Mouse (Mus musculus) neutrophil, adult 5-6 weeks (primary cell): ENCODE data around the gene Muc13. TPM values are rescaled to one million over a fixed set of nuclear protein-coding genes. Genes with fewer than 3 reads are reported as not detected.

ENCODE experiments used
- ATAC-seq: fragments of 151-379, 151-347 bp; 2 replicates; pipeline ENCODE4 v1.8.0; 2017; ENCODE audit warnings: mild to moderate bottlenecking, moderate TSS enrichment; ENCODE audit not compliant: insufficient number of reproducible peaks, poor library complexity, low FRiP score, severe bottlenecking; ENCODE audit errors: extremely low read depth
- total RNA-seq: library from RNA; stranded (forward); fragments of 200-1000 nt; gene quantifications from 2 replicates; pipeline ENCODE4 v1.2.3, GENCODE M21; 2017

The Muc13 gene
- total RNA-seq: 0.37 and 0.81 TPM in 2 replicates

GRCm38 (mm10) chr16:33793846-33794791 is at the start of gene Muc13:
Muc13 (plus strand) TSS chr16:33794037.
- no peak for ATAC-seq

DNA sequence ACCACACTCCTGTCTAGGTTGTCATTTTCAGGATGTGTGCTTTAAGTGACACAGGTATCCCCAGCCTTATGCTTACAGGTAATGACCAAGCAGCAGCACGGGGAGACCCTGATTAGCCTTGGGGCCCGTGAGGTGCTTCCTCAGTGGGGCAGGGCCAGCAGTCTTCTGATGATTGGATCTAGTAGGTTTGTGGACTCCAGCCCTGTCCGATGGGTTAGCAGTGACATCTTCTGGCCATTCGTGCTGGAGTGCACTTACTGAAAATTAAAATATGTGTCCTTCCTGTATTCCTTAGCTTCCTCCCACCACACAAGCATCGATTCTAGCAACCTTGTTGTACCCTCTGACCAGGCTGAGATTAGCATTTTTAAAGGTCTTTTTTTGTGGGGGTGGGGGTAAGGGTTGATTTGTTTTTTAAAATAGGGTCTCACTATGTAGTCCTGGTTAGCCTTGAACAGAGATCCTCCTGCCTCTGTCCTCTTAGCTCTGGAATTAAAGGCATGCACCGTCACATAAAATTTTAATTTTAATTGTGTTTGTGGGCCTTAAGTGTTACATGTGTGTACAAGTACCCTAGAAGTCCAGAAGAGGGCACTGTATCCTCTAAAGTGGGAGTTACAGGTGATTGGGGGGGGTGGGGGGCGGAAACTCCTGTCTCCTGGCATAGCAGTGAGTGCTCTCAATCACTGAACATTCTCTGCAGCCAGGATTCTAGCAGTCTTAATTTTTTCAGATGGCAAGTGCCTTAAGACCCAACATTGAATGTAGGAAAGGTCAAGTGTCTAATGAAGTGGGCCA is 49.0 kb upstream of the Muc13 start:
- peak; percentile 61 for ATAC-seq

- peak; percentile 72 for ATAC-seq
Measured at GRCm38 (mm10) chr16:33745457-33745856, 48.4 kb upstream of the Muc13 start.

DNA sequence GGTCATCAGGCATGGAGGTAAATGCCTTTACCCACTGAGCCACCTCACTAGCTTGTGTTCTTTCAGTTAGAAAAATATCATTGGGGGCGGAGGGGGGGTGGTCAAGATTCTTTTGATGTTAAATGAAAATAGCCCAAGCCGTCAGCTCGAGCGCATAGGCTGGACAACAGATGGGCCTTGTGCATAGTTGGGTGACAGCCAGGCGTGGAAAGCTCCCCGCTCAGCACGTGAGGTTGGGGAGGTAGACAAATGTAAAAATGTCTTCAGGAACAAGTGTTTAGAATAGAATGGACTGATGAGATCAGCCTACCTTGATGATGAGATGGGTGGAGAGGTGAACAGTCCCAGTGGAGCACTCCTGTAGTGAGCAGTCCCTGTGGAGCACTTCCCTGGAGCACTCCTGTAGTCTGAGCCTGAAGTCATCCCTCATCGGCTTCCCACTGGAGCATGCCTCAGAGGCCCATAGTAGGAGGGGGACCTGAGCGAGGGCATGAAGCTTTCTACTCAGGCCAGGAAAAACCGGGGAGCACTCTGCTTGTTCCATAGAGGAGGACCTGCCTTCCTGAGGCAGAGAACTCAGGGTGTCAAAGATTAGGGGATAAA is 47.7 kb upstream of the Muc13 start:
- no peak for ATAC-seq

DNA sequence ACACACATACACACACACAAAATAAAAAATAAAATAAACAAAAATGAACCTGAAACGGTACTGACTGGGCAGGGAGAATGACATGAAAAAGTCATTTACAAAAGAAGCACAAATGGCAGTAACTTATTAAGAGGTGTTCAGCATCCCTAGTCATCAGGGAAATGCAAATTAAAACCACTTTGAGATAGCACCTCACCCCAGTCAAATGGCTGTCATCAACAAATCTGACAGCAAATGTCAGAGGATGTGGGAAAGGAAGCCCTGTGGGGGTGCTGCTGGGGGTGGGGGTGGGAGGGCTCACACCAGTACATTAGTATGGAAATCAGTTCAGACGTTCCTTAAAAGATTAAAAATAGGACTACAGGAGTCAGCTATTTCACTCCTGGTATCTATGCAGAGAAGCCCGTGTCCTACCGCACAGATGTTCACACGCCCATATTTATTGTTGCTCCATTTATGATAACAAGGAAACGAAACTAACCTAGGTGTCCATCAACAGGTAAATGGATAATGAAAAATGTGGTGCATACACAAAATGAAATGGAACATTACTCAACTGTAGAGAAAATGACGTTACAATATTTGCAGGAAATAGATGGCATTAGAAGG is 46.4 kb upstream of the Muc13 start:
- no peak for ATAC-seq

- ATAC-seq: no peak
Measured at GRCm38 (mm10) chr16:33747994-33748393, 45.8 kb upstream of the Muc13 start.

- no peak for ATAC-seq
Measured at GRCm38 (mm10) chr16:33751152-33751551, 42.7 kb upstream of the Muc13 start.

DNA sequence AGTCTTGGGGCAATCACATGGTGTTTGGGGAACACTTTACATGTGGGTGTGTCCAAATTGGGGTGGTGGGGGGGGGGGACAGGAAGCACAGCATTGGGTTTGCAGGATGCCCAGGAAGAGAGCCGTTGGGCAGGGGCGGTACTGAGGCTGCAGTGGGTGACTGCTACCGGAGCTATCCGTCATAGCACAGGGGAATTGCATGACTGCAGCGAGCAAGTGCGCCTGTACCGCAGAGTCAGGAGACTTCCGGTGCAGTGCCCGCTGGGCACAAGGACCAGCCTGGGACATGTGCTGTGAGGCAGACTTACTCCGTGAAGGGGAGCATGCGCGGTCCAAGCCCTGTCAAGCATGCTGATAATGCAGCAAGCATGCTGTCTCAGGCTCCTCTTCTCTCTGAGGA is 42.2 kb upstream of the Muc13 start:
- peak; percentile 83 for ATAC-seq

DNA sequence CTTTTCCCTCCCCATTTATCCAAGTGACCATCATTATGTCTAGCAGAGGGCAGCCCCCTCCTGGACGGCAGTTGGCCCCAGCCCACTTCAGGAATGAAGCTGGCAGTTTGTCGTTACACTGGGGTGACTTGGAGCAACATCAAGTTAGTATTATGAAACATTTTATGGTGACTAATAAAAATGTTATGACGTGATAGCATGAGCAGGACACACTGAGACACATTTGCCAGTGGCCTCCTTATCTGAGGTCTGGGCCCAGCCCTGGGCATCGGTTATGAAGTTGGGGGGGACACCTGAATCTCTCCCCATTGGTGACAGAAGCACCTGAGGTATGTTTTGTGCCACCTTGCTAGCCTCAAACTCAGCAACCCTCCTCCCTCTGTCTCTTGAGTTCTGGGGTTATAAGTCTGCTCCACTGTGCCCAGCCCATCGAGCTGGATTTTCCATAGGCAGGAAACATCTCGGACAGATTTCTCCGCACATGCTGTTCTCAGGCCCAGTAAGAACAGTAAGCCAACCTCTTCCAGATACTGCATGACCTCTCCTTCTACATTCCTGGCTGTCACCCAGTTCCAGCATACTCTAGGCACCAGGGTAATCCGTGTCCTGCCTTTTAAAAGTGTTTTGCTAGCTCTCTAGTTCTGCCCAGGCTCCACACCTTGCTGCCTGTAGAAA is 40.8 kb upstream of the Muc13 start:
- ATAC-seq: no peak

DNA sequence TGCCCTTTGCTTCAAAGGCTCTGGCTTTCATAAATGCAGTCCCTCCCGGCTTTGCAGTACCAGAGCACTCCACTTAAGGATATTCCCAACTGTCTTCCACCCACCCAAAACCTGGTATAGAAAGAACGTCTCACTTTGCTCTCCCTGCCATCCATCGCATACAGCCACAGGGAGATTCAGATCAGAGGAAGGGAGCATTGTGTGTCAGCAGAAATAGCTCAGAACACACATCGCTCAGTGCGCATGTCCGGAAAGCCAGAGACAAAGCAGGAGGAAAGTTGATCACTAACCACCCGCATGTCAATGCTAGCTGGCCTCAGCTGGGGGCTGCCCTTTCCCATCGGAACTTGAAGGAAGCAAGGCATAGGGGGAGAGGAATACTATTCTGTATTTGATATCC is 38.5 kb upstream of the Muc13 start:
- ATAC-seq: no peak

DNA sequence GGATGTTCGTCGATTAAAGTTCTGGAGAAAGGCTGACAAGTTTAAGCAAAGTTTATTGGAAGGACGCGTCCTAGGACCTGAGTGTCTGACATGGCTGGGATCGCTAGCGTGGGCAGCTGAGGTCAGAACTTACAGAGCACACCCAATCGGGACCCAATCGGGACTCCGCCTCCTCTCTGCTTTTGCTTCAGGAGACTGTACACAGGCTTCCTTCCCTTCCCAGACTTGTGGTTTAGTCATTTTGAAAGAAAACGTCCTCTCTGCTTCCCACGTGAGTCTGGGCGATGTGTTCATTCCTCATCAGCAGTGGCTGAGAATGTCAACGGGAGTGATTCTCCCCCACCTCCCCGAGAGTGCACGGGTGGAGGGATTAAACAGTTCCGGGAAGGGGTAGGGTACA is 37.9 kb upstream of the Muc13 start:
- ATAC-seq: no peak

DNA sequence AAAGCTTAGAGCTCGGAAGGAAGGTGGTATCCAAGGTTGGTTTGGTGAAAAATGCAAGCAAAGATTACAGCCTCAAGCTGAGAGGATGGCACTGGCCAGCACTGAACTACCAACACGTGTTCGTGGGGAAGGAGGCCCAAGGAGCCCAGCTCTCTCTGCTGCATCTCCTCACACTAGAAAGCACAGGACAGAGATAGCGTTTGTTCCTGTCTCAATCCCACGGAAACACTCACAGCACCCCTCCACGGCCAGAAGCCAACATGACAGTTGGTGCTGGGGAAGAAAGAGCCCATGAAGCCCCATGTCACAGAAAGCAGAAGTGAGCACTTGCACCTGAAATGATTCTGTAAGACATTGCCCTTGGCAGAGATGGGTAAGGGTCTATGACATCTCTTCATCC is 37.4 kb upstream of the Muc13 start:
- peak; percentile 75 for ATAC-seq

DNA sequence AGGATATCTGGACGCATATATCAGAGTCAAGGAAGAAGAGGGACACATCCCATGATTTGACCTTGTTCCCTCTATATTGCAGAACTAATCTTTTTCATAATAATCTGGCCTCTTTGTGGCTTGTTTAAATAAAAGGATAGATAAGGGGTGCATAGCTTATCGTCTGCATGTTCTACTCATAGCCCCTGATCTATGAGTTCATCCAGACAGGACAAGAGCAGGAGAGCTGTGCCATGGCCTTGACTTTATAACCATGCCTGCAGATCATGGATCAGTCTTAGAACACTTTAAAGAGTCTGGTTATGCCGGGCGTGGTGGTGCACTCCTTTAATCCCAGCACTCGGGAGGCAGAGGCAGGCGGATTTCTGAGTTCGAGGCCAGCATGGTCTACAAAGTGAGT is 34.6 kb upstream of the Muc13 start:
- ATAC-seq: no peak

DNA sequence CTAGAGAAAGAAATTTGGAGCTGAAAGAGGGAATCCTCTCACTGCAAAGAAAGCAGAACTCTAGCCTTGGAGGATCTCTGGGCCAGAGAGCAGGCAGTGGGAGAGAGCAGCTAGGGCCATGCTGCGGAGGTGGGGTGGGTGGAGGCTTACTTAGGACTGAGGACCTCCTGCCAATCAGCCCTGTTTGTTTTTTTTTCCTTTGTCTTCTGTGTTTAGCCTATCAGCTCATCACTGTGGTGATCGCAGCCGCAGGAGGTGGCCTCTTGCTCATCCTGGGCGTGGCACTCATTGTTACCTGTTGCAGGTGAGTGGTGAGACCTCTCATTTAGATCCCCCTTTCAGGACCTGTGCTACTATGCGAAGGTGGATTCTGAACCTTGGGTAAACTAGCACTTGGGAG is 33.3 kb upstream of the Muc13 start:
- no peak for ATAC-seq

DNA sequence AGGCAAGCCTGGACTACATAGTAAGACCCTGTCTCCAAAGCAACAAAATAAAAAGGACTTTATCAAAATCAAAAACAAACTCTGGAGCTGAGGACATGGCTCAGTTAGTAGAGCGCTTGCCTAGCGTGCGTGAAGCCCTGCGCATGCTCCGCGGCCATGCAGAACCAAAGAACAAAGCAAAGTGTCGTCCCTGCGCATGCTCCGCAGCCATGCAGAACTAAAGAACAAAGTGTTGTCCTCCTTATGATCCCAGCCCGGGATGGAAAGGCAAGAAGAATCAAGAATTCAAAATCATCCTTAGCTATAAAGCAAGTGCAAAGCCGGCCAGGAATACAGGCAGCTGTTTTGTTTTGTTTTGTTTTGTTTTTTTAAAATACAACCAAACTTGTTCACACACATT is 32.8 kb upstream of the Muc13 start:
- no peak for ATAC-seq

GRCm38 (mm10) chr16:33764501-33765193 is 29.2 kb upstream of the Muc13 start:
- ATAC-seq: no peak

- no peak for ATAC-seq
Measured at GRCm38 (mm10) chr16:33765477-33765876, 28.4 kb upstream of the Muc13 start.

DNA sequence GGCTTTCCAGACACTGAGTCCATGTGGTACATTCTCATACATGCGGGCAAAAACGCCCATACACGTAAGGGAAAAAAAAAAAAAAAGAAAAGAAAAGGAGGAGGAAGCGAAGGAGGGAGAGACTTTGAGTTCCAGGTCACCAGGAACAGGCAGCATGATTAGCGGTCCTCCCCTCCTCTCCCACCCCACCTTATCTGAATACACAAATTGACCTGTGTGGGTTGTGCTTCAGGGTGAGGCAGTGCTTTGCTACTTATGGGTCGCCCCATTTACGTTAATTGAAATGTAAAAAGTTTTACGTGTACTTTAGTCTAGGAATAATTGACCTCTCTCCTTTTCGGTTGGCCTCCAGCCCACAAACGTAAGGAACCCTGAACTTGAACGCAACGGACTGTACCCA is 27.5 kb upstream of the Muc13 start:
- ATAC-seq: no peak
